8 mouse cellular contexts compared by ENCODE assay signal in genomic region chr9:121385091-121385748, GRCm38 (mm10).
DNase-seq lines count a peak whose midpoint lies in the region; ATAC-seq and TF ChIP-seq lines count a peak whose summit lies in the region.

No protein-coding gene starts in this region.

- no peaks in the 10 kb centered on the region for H3K9me3 ChIP-seq in heart, postnatal 0 days (replicated peaks; ENCODE audit: control insufficient read depth, low read length)
- H3K9me3 ChIP-seq in lung, embryonic 16.5 days (ENCODE audit: control insufficient read depth, low read length), result no peaks in the 10 kb centered on the region

- no peak overlapping the region for H3K4me3 ChIP-seq in bone marrow macrophage, adult 2 months (ENCODE audit: insufficient read depth, low read length)
- H3K4me3 ChIP-seq in heart, postnatal 0 days (ENCODE audit: low read depth, low read length), result no peak overlapping the region
- H3K4me3 ChIP-seq in lung, embryonic 16.5 days (ENCODE audit: low read length), result no peak overlapping the region

- no peak overlapping the region for H3K27ac ChIP-seq in bone marrow macrophage, adult 2 months (ENCODE audit: insufficient read depth, low read depth, low read length)
- no peak overlapping the region for H3K27ac ChIP-seq in heart, postnatal 0 days (ENCODE audit: low read depth)
- H3K27ac ChIP-seq in lung, embryonic 16.5 days (ENCODE audit: low read length), result no peak overlapping the region

- no peak for TF ChIP-seq POLR2A in bone marrow macrophage, adult 2 months (IDR thresholded peaks at IDR 0.05; ENCODE audit: borderline replicate concordance, low read depth, low read length)

- H3K4me2 ChIP-seq in heart, postnatal 0 days (ENCODE audit: low read depth, low read length), result no peak overlapping the region
- no peak overlapping the region for H3K4me2 ChIP-seq in lung, embryonic 16.5 days (ENCODE audit: low read depth, low read length)

- no peak overlapping the region for H3K9ac ChIP-seq in heart, postnatal 0 days (replicated peaks; ENCODE audit: low read depth, low read length)
- no peak overlapping the region for H3K9ac ChIP-seq in lung, embryonic 16.5 days (ENCODE audit: low read length)

- TF ChIP-seq EP300 in heart, postnatal 0 days (IDR thresholded peaks at IDR 0.05; ENCODE audit: low read depth), result no peak

- peak; percentile 81 for TF ChIP-seq CTCF in bone marrow macrophage, adult 2 months (IDR thresholded peaks at IDR 0.05; ENCODE audit: low read depth, low read length)
- peak; percentile 88 for TF ChIP-seq CTCF in heart, postnatal 0 days (IDR thresholded peaks at IDR 0.05; ENCODE audit: low read depth)

- WGBS in heart, postnatal 0 days, result 38% methylated on average over 16 of the region's 16 CpGs
- 34% methylated on average over 16 of the region's 16 CpGs for WGBS in lung, embryonic 16.5 days

- ATAC-seq in erythroid progenitor cell, adult 5-6 weeks (replicated peaks; ENCODE audit: low FRiP score, poor library complexity, severe bottlenecking), result peak; percentile 78
- ATAC-seq in heart, postnatal 0 days (ENCODE audit: insufficient read depth, low read depth), result no peak
- peak; percentile 18; the same call in 1 of the 2 replicates for ATAC-seq in lung, embryonic 16.5 days (ENCODE audit: low read depth)

- peak; percentile 83 for DNase-seq in ES-CJ7 (ENCODE audit: low read depth, low spot score)
- peak; percentile 72 for DNase-seq in heart, postnatal 0 days (ENCODE audit: low spot score)
- DNase-seq in layer of hippocampus, adult 9-11 months, result peak; percentile 83
- DNase-seq in ovary, postnatal 36 days (ENCODE audit: low spot score), result peak; percentile 75
- DNase-seq in thymus, postnatal 4 days, result peak; percentile 84

- H3K36me3 ChIP-seq in heart, postnatal 0 days (replicated peaks; ENCODE audit: control insufficient read depth, insufficient read depth, low read length), result peaks cover 6% of the 10 kb centered on the region
- no peaks in the 10 kb centered on the region for H3K36me3 ChIP-seq in lung, embryonic 16.5 days (ENCODE audit: control insufficient read depth, insufficient read depth, low read length)

- peaks cover 18% of the 10 kb centered on the region for H3K4me1 ChIP-seq in bone marrow macrophage, adult 2 months (ENCODE audit: control insufficient read depth, insufficient read depth, low read length)
- peaks cover 19% of the 10 kb centered on the region for H3K4me1 ChIP-seq in heart, postnatal 0 days (ENCODE audit: control insufficient read depth, insufficient read depth)
- H3K4me1 ChIP-seq in lung, embryonic 16.5 days (replicated peaks; ENCODE audit: control insufficient read depth, insufficient read depth, low read length), result peaks cover 22% of the 10 kb centered on the region

- H3K27me3 ChIP-seq in heart, postnatal 0 days (ENCODE audit: control insufficient read depth, insufficient read depth, low read length), result no peaks in the 10 kb centered on the region
- H3K27me3 ChIP-seq in lung, embryonic 16.5 days (ENCODE audit: control insufficient read depth, insufficient read depth, low read depth, low read length), result no peaks in the 10 kb centered on the region
